Mouse (Mus musculus) limb, embryonic 12.5 days (tissue): ENCODE results near the gene Uqcrfs1. TPM values are rescaled to one million over a fixed set of nuclear protein-coding genes. Genes with fewer than 3 reads are reported as not detected.

Experiments
- ATAC-seq: fragments of 200-750 bp; cut with Nextera tagmentation; 2 replicates; pipeline ENCODE4 v1.8.0; 2017; ENCODE audit warnings: low read depth, moderate TSS enrichment; ENCODE audit not compliant: insufficient number of reproducible peaks, insufficient read depth, low FRiP score, low TSS enrichment
- H3K27ac ChIP-seq: fragments of 300-500 bp; sonication (generic); 2 replicates; pipeline ENCODE4 v1.5.1; 2016; ENCODE audit warnings: mild to moderate bottlenecking, moderate library complexity
- H3K27me3 ChIP-seq: fragments of 300-500 bp; sonication (generic); 2 replicates; pipeline ENCODE4 v1.6.1; 2016; ENCODE audit warnings: mild to moderate bottlenecking, moderate library complexity
- H3K36me3 ChIP-seq: fragments of 300-500 bp; sonication (generic); 2 replicates; pipeline ENCODE4 v1.6.1; 2016; ENCODE audit warnings: mild to moderate bottlenecking, moderate library complexity
- H3K4me1 ChIP-seq: fragments of 300-500 bp; sonication (generic); replicated peaks from 2 replicates; pipeline ENCODE4 v1.6.1; 2016
- H3K4me2 ChIP-seq: fragments of 300-500 bp; sonication (generic); 2 replicates; pipeline ENCODE4 v1.6.1; 2016; ENCODE audit warnings: mild to moderate bottlenecking, moderate library complexity
- H3K4me3 ChIP-seq: fragments of 300-500 bp; sonication (generic); replicated peaks from 2 replicates; pipeline ENCODE4 v1.5.1; 2016; ENCODE audit warnings: mild to moderate bottlenecking
- H3K9ac ChIP-seq: fragments of 300-500 bp; sonication (generic); replicated peaks from 2 replicates; pipeline ENCODE4 v1.6.1; 2016; ENCODE audit warnings: mild to moderate bottlenecking, moderate library complexity
- H3K9me3 ChIP-seq: fragments of 300-500 bp; sonication (generic); 2 replicates; pipeline ENCODE4 v1.6.1; 2016; ENCODE audit warnings: mild to moderate bottlenecking, moderate library complexity
- WGBS: fragments of 180-500 bp; shearing (Covaris S2); methylation state at CpG from one replicate; pipeline ENCODE4 v1.1.7; 2016; 5-methylcytosine and 5-hydroxymethylcytosine counted together
- polyA plus RNA-seq: library from polyadenylated mRNA; unstranded; fragments of >200 nt; fragmentation: Nextera tagmentation; extraction: Ambion mirVana; gene quantifications from 2 replicates; pipeline ENCODE4 v1.2.1, GENCODE M21; 2016

The Uqcrfs1 gene
- polyA plus RNA-seq, 1 experiment from 2014 or later: 201 TPM

DNA sequence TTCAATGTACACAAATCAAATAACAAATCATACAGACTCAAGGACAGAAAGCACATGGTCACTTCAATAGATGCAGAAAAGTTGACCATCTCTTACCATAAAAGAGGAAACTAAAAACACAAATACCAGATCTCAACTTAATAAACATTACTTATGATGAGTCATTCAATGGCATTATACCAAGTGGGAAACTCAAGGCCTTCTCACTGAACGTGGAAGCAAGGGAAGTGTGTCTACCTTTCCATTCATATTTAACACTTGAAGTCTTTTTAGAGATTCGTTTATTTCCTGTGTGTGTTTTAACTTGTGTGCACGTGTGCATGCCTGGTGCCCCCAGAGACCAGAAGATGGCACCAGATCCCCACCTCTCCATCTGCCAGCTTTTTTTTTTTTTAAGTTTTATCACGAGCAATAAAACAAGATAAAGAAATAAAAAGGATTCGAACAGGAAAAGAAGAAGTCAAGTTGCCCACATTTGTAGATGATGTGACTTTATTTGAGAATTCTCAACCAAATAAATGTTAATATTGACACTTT lies 8.0 kb upstream of the Uqcrfs1 start:
- WGBS: 45% methylated on average over 5 of the region's 5 CpGs
- Histone ChIP-seq H3K4me3 (no peak overlapping the region), H3K4me1 (no peaks in the 10 kb centered on the region), H3K4me2 (no peak overlapping the region), H3K36me3 (no peaks in the 10 kb centered on the region), H3K27me3 (no peaks in the 10 kb centered on the region), H3K27ac (no peak overlapping the region), H3K9me3 (no peaks in the 10 kb centered on the region), H3K9ac (no peak overlapping the region)
- ATAC-seq: no peak

DNA sequence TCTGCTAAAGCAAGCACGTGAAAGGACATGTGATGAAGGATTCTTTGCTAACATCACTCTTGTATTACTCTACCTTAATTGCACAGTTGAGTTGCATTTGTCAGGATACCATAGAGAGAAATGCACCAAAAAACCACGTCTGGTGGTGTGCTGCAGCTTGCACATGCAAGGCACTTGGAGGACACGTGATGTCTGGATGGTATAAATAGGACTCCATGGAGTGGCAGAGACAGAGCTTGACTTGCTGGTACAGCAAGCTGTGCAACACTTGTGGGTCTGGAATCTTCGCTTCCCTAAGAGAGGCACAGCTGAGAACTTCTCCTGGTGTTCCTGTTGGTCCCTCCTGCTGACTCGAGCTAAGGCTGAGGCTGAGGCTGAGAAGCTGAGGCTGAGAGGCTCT lies 4.2 kb upstream of the Uqcrfs1 start:
- H3K4me3 ChIP-seq: no peak overlapping the region
- WGBS: 81% methylated on average over 5 of the region's 5 CpGs
- peaks cover 4% of the 10 kb centered on the region for H3K4me1 ChIP-seq
- H3K36me3 ChIP-seq: no peaks in the 10 kb centered on the region
- no peaks in the 10 kb centered on the region for H3K27me3 ChIP-seq
- no peak overlapping the region for H3K4me2 ChIP-seq
- no peak overlapping the region for H3K27ac ChIP-seq
- no peak overlapping the region for H3K9ac ChIP-seq
- no peaks in the 10 kb centered on the region for H3K9me3 ChIP-seq
- ATAC-seq: no peak

DNA sequence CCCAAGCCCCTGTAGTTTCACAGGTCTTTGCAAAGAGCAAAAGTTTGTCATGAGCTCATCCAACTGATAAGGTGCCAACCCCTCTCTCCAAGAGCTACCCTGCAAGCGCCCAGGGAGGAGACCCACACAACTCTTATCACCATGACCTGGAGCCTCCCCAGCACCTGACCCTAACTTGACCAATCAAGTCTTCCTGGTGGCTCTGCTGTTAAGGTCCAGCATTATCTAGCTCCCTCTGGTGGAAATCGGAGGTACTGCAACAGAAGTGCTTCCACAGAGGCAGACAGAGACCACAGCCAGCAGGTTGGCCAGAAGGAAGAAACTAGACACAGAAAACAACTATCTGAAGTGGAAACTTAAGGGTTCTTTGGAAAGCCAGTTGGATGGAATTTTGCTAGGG lies 3.7 kb upstream of the Uqcrfs1 start:
- Histone ChIP-seq H3K27ac (no peak overlapping the region), H3K9me3 (no peaks in the 10 kb centered on the region), H3K4me2 (no peak overlapping the region), H3K9ac (no peak overlapping the region), H3K4me3 (no peak overlapping the region), H3K36me3 (no peaks in the 10 kb centered on the region), H3K4me1 (peaks cover 10% of the 10 kb centered on the region), H3K27me3 (no peaks in the 10 kb centered on the region)
- 17% methylated on average over 2 of the region's 2 CpGs for WGBS
- ATAC-seq: no peak

DNA sequence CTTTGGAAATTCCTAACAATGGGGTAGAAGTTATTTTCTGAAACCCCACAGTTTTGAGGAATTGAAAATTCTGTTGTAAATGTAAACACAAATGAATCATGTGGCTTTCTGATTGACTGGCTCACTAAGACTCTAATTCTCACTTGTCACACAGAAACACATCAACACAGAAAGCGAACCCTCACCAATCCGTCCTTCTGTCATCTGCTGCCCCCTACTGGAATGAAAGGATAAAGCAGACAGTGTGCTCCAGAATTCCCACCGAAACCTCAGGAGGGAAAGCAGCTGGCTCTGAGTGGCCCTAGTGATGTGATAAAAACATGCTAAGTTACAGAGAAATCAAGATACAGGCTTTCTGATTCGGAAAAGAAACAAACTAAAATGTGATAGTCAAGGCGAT lies 14.4 kb downstream of the Uqcrfs1 start:
- 9% methylated on average over 5 of the region's 5 CpGs for WGBS
- ATAC-seq: no peak

DNA sequence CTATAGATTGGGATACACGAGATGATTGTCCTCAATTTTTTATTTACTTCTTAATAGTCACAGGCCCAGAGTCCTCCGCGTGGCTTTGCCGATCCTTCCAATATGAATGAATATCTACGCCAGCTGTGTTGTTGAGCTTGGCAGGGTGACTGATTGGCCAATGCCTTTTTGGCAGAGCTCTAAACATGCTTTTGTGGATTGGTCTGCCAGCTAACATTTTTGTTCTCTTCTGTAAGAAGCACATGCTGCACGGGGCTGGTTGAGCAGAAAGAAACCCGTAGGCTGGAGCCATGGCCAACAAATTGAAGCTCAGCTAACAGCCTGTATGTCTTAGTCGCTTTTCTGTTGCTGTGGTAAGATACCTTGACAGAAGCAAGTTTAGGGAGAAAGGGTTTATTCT lies 20.2 kb downstream of the Uqcrfs1 start:
- no peak for ATAC-seq
- 90% methylated on average over 8 of the region's 8 CpGs for WGBS
- Histone ChIP-seq H3K4me1 (no peaks in the 10 kb centered on the region), H3K9me3 (no peaks in the 10 kb centered on the region), H3K36me3 (no peaks in the 10 kb centered on the region), H3K27me3 (no peaks in the 10 kb centered on the region), H3K4me3 (no peak overlapping the region), H3K27ac (no peak overlapping the region), H3K4me2 (no peak overlapping the region), H3K9ac (no peak overlapping the region)

More for the DNA sequence above, 14.4 kb downstream of the Uqcrfs1 start:
- Histone ChIP-seq H3K4me1 (no peaks in the 10 kb centered on the region), H3K27ac (no peak overlapping the region), H3K4me2 (no peak overlapping the region), H3K36me3 (no peaks in the 10 kb centered on the region), H3K9me3 (no peaks in the 10 kb centered on the region), H3K27me3 (no peaks in the 10 kb centered on the region), H3K4me3 (no peak overlapping the region), H3K9ac (no peak overlapping the region)

DNA sequence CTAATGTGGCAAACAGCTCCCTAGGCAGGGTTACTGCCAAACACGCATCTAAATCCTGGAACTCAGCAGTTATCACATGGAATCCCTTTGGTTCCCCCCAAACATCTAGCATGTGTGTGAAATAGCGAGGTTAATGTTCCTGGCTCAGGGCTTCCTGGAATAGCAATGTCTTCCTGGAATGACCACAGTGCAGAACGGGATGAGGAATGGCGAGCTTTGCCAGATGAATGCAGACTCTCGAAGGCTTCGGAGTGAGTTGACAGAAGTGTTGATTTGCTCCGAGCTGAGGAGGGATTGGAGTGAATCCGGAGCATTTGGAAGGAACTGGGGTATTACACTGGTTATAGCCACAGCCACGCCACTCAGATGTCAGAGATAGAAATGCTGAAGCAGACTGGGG lies 21.2 kb downstream of the Uqcrfs1 start:
- Histone ChIP-seq H3K9ac (no peak overlapping the region), H3K4me3 (no peak overlapping the region), H3K27ac (no peak overlapping the region), H3K27me3 (no peaks in the 10 kb centered on the region), H3K4me2 (no peak overlapping the region), H3K4me1 (no peaks in the 10 kb centered on the region), H3K9me3 (no peaks in the 10 kb centered on the region), H3K36me3 (no peaks in the 10 kb centered on the region)
- no peak for ATAC-seq
- WGBS: 87% methylated on average over 9 of the region's 9 CpGs

DNA sequence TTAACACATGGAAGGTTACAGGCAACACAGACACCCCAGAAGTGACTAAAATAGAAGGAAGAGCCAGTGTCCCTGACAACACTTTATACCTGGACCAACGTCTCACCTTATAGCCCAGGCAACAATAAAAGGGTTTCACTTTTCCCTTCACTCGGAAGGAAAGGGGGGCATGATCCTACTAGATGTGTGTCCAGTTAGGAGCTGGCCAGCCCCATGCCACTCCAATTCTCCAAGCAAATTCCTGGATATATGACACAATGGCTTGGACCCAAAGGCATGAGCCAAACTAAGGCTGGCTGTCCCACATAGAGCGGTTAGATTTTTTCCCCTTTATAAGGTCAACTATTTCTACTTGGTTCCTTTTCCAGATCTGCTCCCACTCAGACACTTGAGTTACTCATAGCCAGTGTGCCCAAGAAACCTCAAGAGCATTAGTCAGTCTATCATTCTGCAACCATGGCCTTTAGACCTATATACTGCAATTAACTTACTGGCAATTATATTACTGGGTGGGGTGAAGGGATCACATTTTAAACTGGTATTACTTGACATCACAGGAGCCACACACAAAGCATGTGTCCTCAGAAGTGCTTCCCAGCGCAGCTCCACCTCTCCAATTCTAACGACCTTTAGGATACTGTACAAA lies 21.8 kb downstream of the Uqcrfs1 start:
- Histone ChIP-seq H3K4me1 (no peaks in the 10 kb centered on the region), H3K36me3 (no peaks in the 10 kb centered on the region), H3K27me3 (no peaks in the 10 kb centered on the region), H3K4me3 (no peak overlapping the region), H3K9me3 (no peaks in the 10 kb centered on the region), H3K27ac (no peak overlapping the region), H3K9ac (no peak overlapping the region), H3K4me2 (no peak overlapping the region)
- 86% methylated on average over 5 of the region's 5 CpGs for WGBS
- no peak for ATAC-seq

DNA sequence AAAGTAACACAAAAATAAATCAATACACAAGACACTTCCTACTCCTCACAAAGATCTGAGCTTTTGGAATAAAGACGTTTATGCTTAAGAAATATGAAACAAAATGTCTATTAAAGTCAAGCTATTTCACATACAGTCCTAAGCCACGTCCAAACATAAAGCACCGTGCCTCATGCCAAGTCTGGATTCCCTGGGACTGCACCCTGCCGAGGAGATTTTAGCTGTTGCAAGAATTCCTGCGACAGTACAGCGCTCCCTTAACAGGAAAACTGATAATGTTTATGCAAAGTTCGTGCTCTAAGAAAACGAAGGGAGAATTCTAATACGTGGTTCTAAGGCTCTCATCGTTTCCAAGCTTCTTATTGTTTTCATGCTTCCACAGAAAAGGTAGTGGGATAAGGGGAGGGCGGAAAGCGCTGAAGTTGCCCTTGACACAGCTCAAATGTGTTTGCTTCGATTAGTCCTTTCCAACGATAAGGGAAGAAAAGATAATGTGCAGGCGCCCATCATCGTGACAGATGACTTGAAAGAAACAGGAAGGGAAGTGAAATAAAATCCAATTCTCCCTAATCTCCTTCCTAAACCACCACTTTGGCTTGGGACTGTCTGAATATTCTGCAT lies 23.8 kb downstream of the Uqcrfs1 start:
- no peak for ATAC-seq
- H3K4me1 ChIP-seq: no peaks in the 10 kb centered on the region
- no peak overlapping the region for H3K27ac ChIP-seq
- H3K9me3 ChIP-seq: no peaks in the 10 kb centered on the region
- H3K4me2 ChIP-seq: no peak overlapping the region
- H3K9ac ChIP-seq: no peak overlapping the region
- no peak overlapping the region for H3K4me3 ChIP-seq
- H3K36me3 ChIP-seq: no peaks in the 10 kb centered on the region
- H3K27me3 ChIP-seq: no peaks in the 10 kb centered on the region
- WGBS: 83% methylated on average over 16 of the region's 16 CpGs

DNA sequence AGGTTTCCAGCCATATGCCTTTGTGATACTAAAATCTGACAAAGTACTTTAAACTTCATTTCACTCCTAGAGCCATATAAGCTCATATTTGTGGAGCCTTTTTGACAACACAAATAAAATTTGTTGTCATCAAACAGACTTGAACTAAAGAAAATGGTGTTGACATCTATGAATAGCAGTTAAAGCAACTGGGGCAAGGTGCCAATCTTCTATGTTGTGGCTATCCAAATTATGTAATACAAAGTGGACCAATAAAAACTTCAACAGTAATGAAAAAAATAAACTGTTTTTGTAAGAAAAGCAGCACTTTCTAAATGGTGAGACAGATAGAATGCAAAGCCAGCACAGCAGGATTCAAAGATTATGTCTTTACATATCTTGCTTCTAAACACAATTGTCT lies 27.0 kb downstream of the Uqcrfs1 start:
- H3K36me3 ChIP-seq: no peaks in the 10 kb centered on the region
- H3K27ac ChIP-seq: no peak overlapping the region
- no peaks in the 10 kb centered on the region for H3K4me1 ChIP-seq
- no peaks in the 10 kb centered on the region for H3K27me3 ChIP-seq
- no peak for ATAC-seq
- no peak overlapping the region for H3K9ac ChIP-seq
- H3K4me3 ChIP-seq: no peak overlapping the region
- H3K4me2 ChIP-seq: no peak overlapping the region
- no peaks in the 10 kb centered on the region for H3K9me3 ChIP-seq

DNA sequence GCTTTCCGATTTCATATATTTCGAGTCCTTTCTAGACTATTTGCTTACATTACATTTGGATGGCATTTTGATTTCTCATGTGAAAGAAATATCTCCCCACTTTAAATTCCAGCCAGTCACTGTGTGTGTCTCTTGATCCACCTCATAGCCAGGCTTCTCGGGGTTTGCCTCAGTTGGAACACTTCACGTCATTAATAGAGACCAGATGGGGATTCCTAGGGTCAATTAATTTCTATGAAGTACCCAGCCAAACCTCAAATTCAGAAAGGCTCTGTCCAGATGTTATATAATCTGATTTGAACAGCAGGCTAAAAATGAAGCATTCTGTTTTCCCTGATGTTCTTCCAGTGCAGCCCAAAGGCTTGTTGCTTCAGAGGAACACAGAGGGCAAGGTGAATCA lies 37.5 kb downstream of the Uqcrfs1 start:
- Histone ChIP-seq H3K36me3 (no peaks in the 10 kb centered on the region), H3K9ac (no peak overlapping the region)
- 50% methylated on average over 4 of the region's 4 CpGs for WGBS

DNA sequence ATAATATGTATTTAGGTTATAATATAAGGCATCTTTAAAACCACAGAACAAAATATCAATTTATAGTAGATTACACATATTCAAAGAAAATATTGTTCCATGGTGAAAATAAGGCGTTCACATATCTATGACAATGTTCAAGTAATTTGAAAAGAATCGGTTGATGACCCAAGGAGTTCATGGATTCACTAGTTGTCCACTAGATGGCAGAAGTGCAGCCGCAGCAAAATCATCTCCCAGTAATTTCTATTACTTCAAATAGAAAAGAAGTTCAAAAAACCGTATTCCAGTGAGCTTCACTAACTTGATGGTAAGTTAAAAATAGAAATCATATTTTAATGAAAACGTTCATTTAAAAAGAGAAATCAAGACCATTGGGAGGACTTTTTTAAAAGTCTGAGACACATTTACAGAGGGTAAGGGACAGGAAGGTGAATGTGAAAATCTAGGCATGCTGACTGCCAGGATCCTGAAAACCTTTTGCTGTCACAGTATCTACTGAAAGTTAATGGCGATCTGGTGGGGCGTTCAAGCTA lies 43.2 kb downstream of the Uqcrfs1 start:
- no peaks in the 10 kb centered on the region for H3K4me1 ChIP-seq
- WGBS: 35% methylated on average over 7 of the region's 7 CpGs
- H3K4me2 ChIP-seq: no peak overlapping the region
- H3K27ac ChIP-seq: no peak overlapping the region
- no peak overlapping the region for H3K9ac ChIP-seq
- no peak for ATAC-seq
- H3K27me3 ChIP-seq: no peaks in the 10 kb centered on the region
- no peaks in the 10 kb centered on the region for H3K36me3 ChIP-seq
- H3K9me3 ChIP-seq: no peaks in the 10 kb centered on the region
- H3K4me3 ChIP-seq: no peak overlapping the region

More for the DNA sequence above, 37.5 kb downstream of the Uqcrfs1 start:
- no peak overlapping the region for H3K27ac ChIP-seq
- no peak for ATAC-seq
- H3K4me1 ChIP-seq: no peaks in the 10 kb centered on the region
- H3K4me2 ChIP-seq: no peak overlapping the region
- H3K4me3 ChIP-seq: no peak overlapping the region
- no peaks in the 10 kb centered on the region for H3K27me3 ChIP-seq
- H3K9me3 ChIP-seq: no peaks in the 10 kb centered on the region
